Mouse (Mus musculus): ENCODE measurements around the gene Art2b. TPM values are rescaled to one million over a fixed set of nuclear protein-coding genes. Genes with fewer than 3 reads are reported as not detected.

Gene Art2b
- total RNA-seq, 1 experiment: not detected

GRCm38 (mm10) chr7:101551530-101551929 is 33.9 kb downstream of the Art2b start:
- no peaks in the 10 kb centered on the region for H3K36me3 ChIP-seq (ENCODE audit: control insufficient read depth, insufficient read depth, low read length, poor library complexity, severe bottlenecking)
- H3K4me3 ChIP-seq (ENCODE audit: insufficient read depth in 1 of 2, low read depth in 1 of 2, low read length in 2 of 2, poor library complexity in 1 of 2, severe bottlenecking in 1 of 2): no peak overlapping the region
- in situ Hi-C loops (cut with MboI; ENCODE audit: low sequenced_read_pairs in 2 of 2, unreplicated experiment in 2 of 2): no loop called here

GRCm38 (mm10) chr7:101550686-101551485 is 34.5 kb downstream of the Art2b start:
- Histone ChIP-seq H3K4me3 (ENCODE audit: insufficient read depth in 1 of 2, low read depth in 1 of 2, low read length in 2 of 2, poor library complexity in 1 of 2, severe bottlenecking in 1 of 2) (no peak overlapping the region), H3K36me3 (ENCODE audit: control insufficient read depth, insufficient read depth, low read length, poor library complexity, severe bottlenecking) (no peaks in the 10 kb centered on the region), H3K9me3 (ENCODE audit: control insufficient read depth, insufficient read depth, low read depth, low read length) (no peaks in the 10 kb centered on the region), H3K9ac (ENCODE audit: insufficient read depth, low read depth, low read length, poor library complexity, severe bottlenecking) (no peak overlapping the region), H3K4me1 (ENCODE audit: control insufficient read depth in 2 of 2, insufficient read depth in 2 of 2, low read length in 2 of 2, poor library complexity in 1 of 2) (no peaks in the 10 kb centered on the region), H3K27ac (ENCODE audit: insufficient read depth, low read depth, low read length, poor library complexity, severe bottlenecking) (no peak overlapping the region)
- DNase-seq (ENCODE audit: low read depth, low spot score): no peak
- in situ Hi-C loops (cut with MboI; ENCODE audit: low sequenced_read_pairs in 2 of 2, unreplicated experiment in 2 of 2): no loop called here
- TF ChIP-seq MAFK (IDR thresholded peaks at IDR 0.05; ENCODE audit: insufficient read depth, low read depth, low read length) (no peak), ZNF384 (IDR thresholded peaks at IDR 0.05; ENCODE audit: low read depth, low read length) (no peak), ZC3H11A (IDR thresholded peaks at IDR 0.05; ENCODE audit: borderline replicate concordance, low read depth, low read length) (no peak), CHD2 (IDR thresholded peaks at IDR 0.05; ENCODE audit: low read depth, low read length) (no peak), HCFC1 (IDR thresholded peaks at IDR 0.05; ENCODE audit: borderline replicate concordance, insufficient read depth, low read length) (no peak)

More at GRCm38 (mm10) chr7:101551530-101551929, 33.9 kb downstream of the Art2b start:
- Histone ChIP-seq H3K4me1 (ENCODE audit: control insufficient read depth in 2 of 2, insufficient read depth in 2 of 2, low read length in 2 of 2, poor library complexity in 1 of 2) (no peaks in the 10 kb centered on the region), H3K9ac (ENCODE audit: insufficient read depth, low read depth, low read length, poor library complexity, severe bottlenecking) (no peak overlapping the region), H3K9me3 (ENCODE audit: control insufficient read depth, insufficient read depth, low read depth, low read length) (no peaks in the 10 kb centered on the region), H3K27ac (ENCODE audit: insufficient read depth, low read depth, low read length, poor library complexity, severe bottlenecking) (no peak overlapping the region)
- DNase-seq (ENCODE audit: low read depth, low spot score): no peak
- TF ChIP-seq HCFC1 (IDR thresholded peaks at IDR 0.05; ENCODE audit: borderline replicate concordance, insufficient read depth, low read length) (no peak), CHD2 (IDR thresholded peaks at IDR 0.05; ENCODE audit: low read depth, low read length) (no peak), ZC3H11A (IDR thresholded peaks at IDR 0.05; ENCODE audit: borderline replicate concordance, low read depth, low read length) (no peak), MAFK (IDR thresholded peaks at IDR 0.05; ENCODE audit: insufficient read depth, low read depth, low read length) (no peak), ZNF384 (IDR thresholded peaks at IDR 0.05; ENCODE audit: low read depth, low read length) (no peak)

- Histone ChIP-seq H3K36me3 (ENCODE audit: control insufficient read depth, insufficient read depth, low read length, poor library complexity, severe bottlenecking) (no peaks in the 10 kb centered on the region), H3K27ac (ENCODE audit: insufficient read depth, low read depth, low read length, poor library complexity, severe bottlenecking) (no peak overlapping the region), H3K4me1 (ENCODE audit: control insufficient read depth in 2 of 2, insufficient read depth in 2 of 2, low read length in 2 of 2, poor library complexity in 1 of 2) (no peaks in the 10 kb centered on the region), H3K9ac (ENCODE audit: insufficient read depth, low read depth, low read length, poor library complexity, severe bottlenecking) (no peak overlapping the region), H3K4me3 (ENCODE audit: insufficient read depth in 1 of 2, low read depth in 1 of 2, low read length in 2 of 2, poor library complexity in 1 of 2, severe bottlenecking in 1 of 2) (no peak overlapping the region), H3K9me3 (ENCODE audit: control insufficient read depth, insufficient read depth, low read depth, low read length) (no peaks in the 10 kb centered on the region)
- TF ChIP-seq ZNF384 (IDR thresholded peaks at IDR 0.05; ENCODE audit: low read depth, low read length): no peak
- TF ChIP-seq MAFK (IDR thresholded peaks at IDR 0.05; ENCODE audit: insufficient read depth, low read depth, low read length): no peak
- no peak for TF ChIP-seq ZC3H11A (IDR thresholded peaks at IDR 0.05; ENCODE audit: borderline replicate concordance, low read depth, low read length)
- DNase-seq (ENCODE audit: low read depth, low spot score): no peak
- in situ Hi-C loops (cut with MboI; ENCODE audit: low sequenced_read_pairs in 2 of 2, unreplicated experiment in 2 of 2): no loop called here
These were observed 36.1 kb downstream of the Art2b start for GRCm38 (mm10) chr7:101549266-101549665.

- no peaks in the 10 kb centered on the region for H3K4me1 ChIP-seq (ENCODE audit: control insufficient read depth in 2 of 2, insufficient read depth in 2 of 2, low read length in 2 of 2, poor library complexity in 1 of 2)
- TF ChIP-seq HCFC1 (IDR thresholded peaks at IDR 0.05; ENCODE audit: borderline replicate concordance, insufficient read depth, low read length) (no peak), MAFK (IDR thresholded peaks at IDR 0.05; ENCODE audit: insufficient read depth, low read depth, low read length) (no peak), ZNF384 (IDR thresholded peaks at IDR 0.05; ENCODE audit: low read depth, low read length) (no peak), CHD2 (IDR thresholded peaks at IDR 0.05; ENCODE audit: low read depth, low read length) (no peak), ZC3H11A (IDR thresholded peaks at IDR 0.05; ENCODE audit: borderline replicate concordance, low read depth, low read length) (no peak)
- no peak overlapping the region for H3K27ac ChIP-seq (ENCODE audit: insufficient read depth, low read depth, low read length, poor library complexity, severe bottlenecking)
- in situ Hi-C loops (cut with MboI; ENCODE audit: low sequenced_read_pairs in 2 of 2, unreplicated experiment in 2 of 2): no loop called here
- no peaks in the 10 kb centered on the region for H3K9me3 ChIP-seq (ENCODE audit: control insufficient read depth, insufficient read depth, low read depth, low read length)
- no peak for DNase-seq (ENCODE audit: low read depth, low spot score)
- no peaks in the 10 kb centered on the region for H3K36me3 ChIP-seq (ENCODE audit: control insufficient read depth, insufficient read depth, low read length, poor library complexity, severe bottlenecking)
- no peak overlapping the region for H3K9ac ChIP-seq (ENCODE audit: insufficient read depth, low read depth, low read length, poor library complexity, severe bottlenecking)
- H3K4me3 ChIP-seq (ENCODE audit: insufficient read depth in 1 of 2, low read depth in 1 of 2, low read length in 2 of 2, poor library complexity in 1 of 2, severe bottlenecking in 1 of 2): no peak overlapping the region
These were observed 37.7 kb downstream of the Art2b start for GRCm38 (mm10) chr7:101547651-101548050.
